8 mouse cellular contexts compared by ENCODE assay signal in genomic region chrX:20162322-20162711, GRCm38 (mm10).
DNase-seq lines count a peak whose midpoint lies in the region; ATAC-seq lines count a peak whose summit lies in the region.

No protein-coding gene starts in this region.

- DNase-seq in CD4-positive, CD25-positive, alpha-beta regulatory T cell, adult 2 months (ENCODE audit: low read depth, low spot score): peak; percentile 29
- peak; percentile 1 for DNase-seq in CD4-positive helper T cell, adult 2 months (ENCODE audit: low read depth, low spot score)
- peak; percentile 50 to 51 for DNase-seq in cerebellum, adult 18-20 months
- peak; percentile 5 to 13 for DNase-seq in frontal cortex, postnatal 25 days (ENCODE audit: low spot score in 2 of 2)
- DNase-seq in lung, postnatal 25 days (ENCODE audit: low spot score): peak; percentile 61
- peak; percentile 20 for DNase-seq in right cerebral cortex, postnatal 4 days

- no peaks in the 10 kb centered on the region for H3K27me3 ChIP-seq in kidney, embryonic 15.5 days

- no peaks in the 10 kb centered on the region for H3K36me3 ChIP-seq in kidney, embryonic 15.5 days

- H3K27ac ChIP-seq in kidney, embryonic 15.5 days: no peak overlapping the region

- H3K4me2 ChIP-seq in kidney, embryonic 15.5 days: no peak overlapping the region

- no peaks in the 10 kb centered on the region for H3K9me3 ChIP-seq in kidney, embryonic 15.5 days (replicated peaks)

- no peaks in the 10 kb centered on the region for H3K4me1 ChIP-seq in kidney, embryonic 15.5 days

- no peak for ATAC-seq in CD4-positive, CD25-positive, alpha-beta regulatory T cell, adult 4 months
- ATAC-seq in kidney, embryonic 15.5 days (replicated peaks; ENCODE audit: low FRiP score): peak; percentile 76

- 20% methylated on average over 4 of the region's 4 CpGs for WGBS in kidney, embryonic 15.5 days

- no peak overlapping the region for H3K4me3 ChIP-seq in kidney, embryonic 15.5 days (replicated peaks)

- no peak overlapping the region for H3K9ac ChIP-seq in kidney, embryonic 15.5 days

Comparison
In these comparisons a context has a peak if more than half of its experiments do, and no peak if none do; other contexts are left out.
1. DNase-seq: peak in every context shown above with its lines; median percentile 61 in lung, postnatal 25 days; 50 in cerebellum, adult 18-20 months; 29 in CD4-positive, CD25-positive, alpha-beta regulatory T cell, adult 2 months; 20 in right cerebral cortex, postnatal 4 days; 9 in frontal cortex, postnatal 25 days; 1 in CD4-positive helper T cell, adult 2 months.